Mouse (Mus musculus): ENCODE data around the gene Hist3h2ba. TPM values are rescaled to one million over a fixed set of nuclear protein-coding genes. Genes with fewer than 3 reads are reported as not detected.

Gene Hist3h2ba
- total and polyA plus RNA-seq, 3 experiments, result 0.21 to 48.2 TPM; not detected in 1

DNA sequence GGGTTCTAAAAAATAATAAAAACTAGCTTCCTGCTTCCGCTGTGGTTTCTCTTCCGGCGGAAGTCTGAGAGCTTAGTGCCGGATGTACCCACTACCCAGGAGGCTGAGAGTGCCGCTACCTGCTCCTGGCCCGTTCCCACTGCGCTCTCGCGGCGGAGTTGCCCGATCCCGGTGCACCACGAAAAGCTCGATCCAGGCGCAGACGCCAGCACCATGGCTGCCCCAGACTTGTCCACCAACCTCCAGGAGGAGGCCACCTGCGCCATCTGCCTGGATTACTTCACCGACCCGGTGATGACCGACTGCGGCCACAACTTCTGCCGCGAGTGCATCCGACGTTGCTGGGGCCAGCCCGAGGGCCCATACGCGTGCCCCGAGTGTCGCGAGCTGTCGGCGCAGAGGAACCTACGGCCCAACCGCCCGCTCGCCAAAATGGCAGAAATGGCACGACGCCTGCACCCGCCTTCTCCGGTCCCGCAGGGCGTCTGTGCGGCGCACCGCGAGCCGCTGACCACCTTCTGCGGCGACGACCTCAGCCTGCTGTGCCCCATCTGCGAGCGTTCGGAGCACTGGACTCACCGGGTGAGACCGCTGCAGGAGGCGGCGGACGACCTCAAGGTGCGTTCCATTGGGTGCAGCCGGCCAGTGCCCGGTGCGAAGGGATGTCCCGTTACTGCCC, 29.4 kb downstream of the Hist3h2ba start, which contains the start of gene Trim11 (continued):
- TF ChIP-seq JUND (IDR thresholded peaks at IDR 0.05; ENCODE audit: low read depth, low read length) (no peak), POLR2A (IDR thresholded peaks at IDR 0.05; ENCODE audit: control insufficient read depth in 1 of 2, insufficient read depth in 1 of 2, low read depth in 1 of 2, low read length in 2 of 2, poor library complexity in 1 of 2) (peak; percentile 78 to 96), RAD21 (IDR thresholded peaks at IDR 0.05; ENCODE audit: low read depth, low read length) (no peak), MXI1 (IDR thresholded peaks at IDR 0.05; ENCODE audit: low read depth, low read length) (peak; percentile 50)

DNA sequence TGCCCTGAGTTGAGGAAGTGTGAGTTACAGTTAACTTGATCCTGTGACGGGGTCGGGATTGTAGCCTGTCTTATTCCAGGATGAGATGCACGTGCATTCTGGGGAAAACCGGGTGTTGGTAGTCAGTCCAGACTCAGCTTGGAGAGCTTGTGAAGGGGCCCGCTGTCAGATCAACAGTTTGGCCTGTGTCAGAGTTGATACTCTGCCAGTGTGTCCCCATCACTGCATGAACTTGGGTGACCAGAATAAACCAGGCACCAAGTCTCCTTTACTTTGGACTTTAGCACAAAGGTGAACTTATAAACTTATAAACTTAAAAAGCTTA, 29.9 kb downstream of the Hist3h2ba start:
- H3K79me2 ChIP-seq (ENCODE audit: control insufficient read depth, insufficient read depth, low read length, poor library complexity), result peaks cover 53% of the 10 kb centered on the region
- H3K27me3 ChIP-seq (ENCODE audit: control insufficient read depth in 1 of 2, insufficient read depth in 2 of 2, low read length in 2 of 2), result no peaks in the 10 kb centered on the region
- no peak for TF ChIP-seq POLR2A (IDR thresholded peaks at IDR 0.05; ENCODE audit: control insufficient read depth in 1 of 2, insufficient read depth in 1 of 2, low read depth in 1 of 2, low read length in 2 of 2, poor library complexity in 1 of 2)
- 0 out of 2 replicates have a peak, but pooled peaks have one; percentile 15 for TF ChIP-seq MYC (IDR thresholded peaks at IDR 0.05; ENCODE audit: low read depth, low read length)
- no peak for TF ChIP-seq HCFC1 (IDR thresholded peaks at IDR 0.05; ENCODE audit: low read depth, low read length)
- TF ChIP-seq UBTF (IDR thresholded peaks at IDR 0.05; ENCODE audit: borderline replicate concordance, insufficient read depth, low read depth, low read length), result no peak
- TF ChIP-seq ETS1 (IDR thresholded peaks at IDR 0.05; ENCODE audit: low read depth, low read length), result no peak
- peak; percentile 42; the same call in 1 of the 2 replicates for TF ChIP-seq SIN3A (IDR thresholded peaks at IDR 0.05; ENCODE audit: low read length)
- H3K4me1 ChIP-seq (ENCODE audit: control insufficient read depth in 1 of 2, insufficient read depth in 2 of 2, low read length in 2 of 2), result peaks cover 15 to 18% of the 10 kb centered on the region in 2 experiments
- H3K4me3 ChIP-seq (ENCODE audit: control insufficient read depth in 1 of 2, insufficient read depth in 1 of 2, low read depth in 2 of 2, low read length in 2 of 2), result peak overlapping the region; percentile 88 to 97
- peaks cover 6 to 22% of the 10 kb centered on the region in 2 experiments; a peak in 3 of 4 replicates for H3K36me3 ChIP-seq (ENCODE audit: control insufficient read depth in 1 of 2, insufficient read depth in 2 of 2, low read length in 2 of 2)
- H3K27ac ChIP-seq (ENCODE audit: control insufficient read depth, low read depth, low read length), result no peak overlapping the region
- H3K9ac ChIP-seq (ENCODE audit: control insufficient read depth, low read depth, low read length, poor library complexity, severe bottlenecking), result peak overlapping the region; percentile 81
- no peaks in the 10 kb centered on the region for H3K9me3 ChIP-seq (replicated peaks; ENCODE audit: insufficient read depth, low read length)
- DNase-seq (ENCODE audit: low read depth, low spot score), result no peak

DNA sequence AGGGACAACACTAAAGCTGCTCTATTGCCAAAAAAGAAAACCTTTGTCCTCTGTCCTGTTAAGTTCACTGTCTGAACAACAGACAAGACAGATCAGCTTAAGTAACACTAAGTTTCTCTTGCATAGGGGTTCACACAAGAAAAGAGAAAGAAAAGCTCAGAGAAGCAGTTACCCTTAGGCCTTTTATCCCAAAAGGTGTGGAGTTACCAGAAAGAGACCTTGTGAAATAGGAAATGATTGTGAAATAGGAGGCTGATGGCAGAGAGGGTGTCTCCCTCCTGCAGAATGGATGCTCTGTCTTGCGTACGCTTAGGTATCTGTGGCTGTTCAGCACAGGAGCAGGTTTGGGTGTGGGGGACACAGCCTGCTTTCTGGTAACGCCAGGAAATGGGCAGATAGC, 30.5 kb downstream of the Hist3h2ba start:
- TF ChIP-seq ZC3H11A (IDR thresholded peaks at IDR 0.05; ENCODE audit: low read depth, low read length) (no peak), BHLHE40 (IDR thresholded peaks at IDR 0.05; ENCODE audit: borderline replicate concordance, low read depth, low read length) (no peak), ZKSCAN1 (IDR thresholded peaks at IDR 0.05; ENCODE audit: low read depth, low read length) (no peak), NRF1 (IDR thresholded peaks at IDR 0.05; ENCODE audit: insufficient read depth, low read depth, low read length, poor library complexity, severe bottlenecking) (no peak), EP300 (IDR thresholded peaks at IDR 0.05; ENCODE audit: low read depth in 1 of 2, low read length in 2 of 2) (no peak), JUND (IDR thresholded peaks at IDR 0.05; ENCODE audit: low read depth, low read length) (no peak), ZNF384 (IDR thresholded peaks at IDR 0.05; ENCODE audit: low read depth, low read length) (no peak), E2F4 (IDR thresholded peaks at IDR 0.05; ENCODE audit: borderline replicate concordance, low read depth, low read length) (no peak), TCF12 (IDR thresholded peaks at IDR 0.05; ENCODE audit: low read depth, low read length) (no peak), UBTF (IDR thresholded peaks at IDR 0.05; ENCODE audit: borderline replicate concordance, insufficient read depth, low read depth, low read length) (no peak), CHD2 (IDR thresholded peaks at IDR 0.05; ENCODE audit: low read length) (no peak), USF1 (IDR thresholded peaks at IDR 0.05; ENCODE audit: low read depth, low read length) (no peak)
- no peak for DNase-seq (ENCODE audit: low read depth, low spot score)
- peaks cover 7 to 20% of the 10 kb centered on the region in 2 experiments; a peak in 3 of 4 replicates for H3K36me3 ChIP-seq (ENCODE audit: control insufficient read depth in 1 of 2, insufficient read depth in 2 of 2, low read length in 2 of 2)
- H3K27me3 ChIP-seq (ENCODE audit: control insufficient read depth in 1 of 2, insufficient read depth in 2 of 2, low read length in 2 of 2), result no peaks in the 10 kb centered on the region
- H3K79me2 ChIP-seq (ENCODE audit: control insufficient read depth, insufficient read depth, low read length, poor library complexity), result peaks cover 53% of the 10 kb centered on the region
- H3K27ac ChIP-seq (ENCODE audit: control insufficient read depth, low read depth, low read length), result no peak overlapping the region
- no peaks in the 10 kb centered on the region for H3K9me3 ChIP-seq (replicated peaks; ENCODE audit: insufficient read depth, low read length)
- peaks cover 15 to 18% of the 10 kb centered on the region in 2 experiments for H3K4me1 ChIP-seq (ENCODE audit: control insufficient read depth in 1 of 2, insufficient read depth in 2 of 2, low read length in 2 of 2)
- peak overlapping the region; percentile 88 to 97 for H3K4me3 ChIP-seq (ENCODE audit: control insufficient read depth in 1 of 2, insufficient read depth in 1 of 2, low read depth in 2 of 2, low read length in 2 of 2)
- H3K9ac ChIP-seq (ENCODE audit: control insufficient read depth, low read depth, low read length, poor library complexity, severe bottlenecking), result peak overlapping the region; percentile 81

All from MEL (cell line).